Mouse (Mus musculus) kidney, postnatal 10 days (tissue): ENCODE results near the gene Ythdf2.
"Not testable (repeated sequence)": the region's sequence is repeated elsewhere in the genome, so short reads cannot be mapped to it uniquely, and the experiment has no call there.

ENCODE experiments used
- DNase-seq: peaks from one replicate; pipeline ENCODE4 v3.0.0; 2021; ENCODE audit warnings: mixed read lengths

Gene Ythdf2

DNA sequence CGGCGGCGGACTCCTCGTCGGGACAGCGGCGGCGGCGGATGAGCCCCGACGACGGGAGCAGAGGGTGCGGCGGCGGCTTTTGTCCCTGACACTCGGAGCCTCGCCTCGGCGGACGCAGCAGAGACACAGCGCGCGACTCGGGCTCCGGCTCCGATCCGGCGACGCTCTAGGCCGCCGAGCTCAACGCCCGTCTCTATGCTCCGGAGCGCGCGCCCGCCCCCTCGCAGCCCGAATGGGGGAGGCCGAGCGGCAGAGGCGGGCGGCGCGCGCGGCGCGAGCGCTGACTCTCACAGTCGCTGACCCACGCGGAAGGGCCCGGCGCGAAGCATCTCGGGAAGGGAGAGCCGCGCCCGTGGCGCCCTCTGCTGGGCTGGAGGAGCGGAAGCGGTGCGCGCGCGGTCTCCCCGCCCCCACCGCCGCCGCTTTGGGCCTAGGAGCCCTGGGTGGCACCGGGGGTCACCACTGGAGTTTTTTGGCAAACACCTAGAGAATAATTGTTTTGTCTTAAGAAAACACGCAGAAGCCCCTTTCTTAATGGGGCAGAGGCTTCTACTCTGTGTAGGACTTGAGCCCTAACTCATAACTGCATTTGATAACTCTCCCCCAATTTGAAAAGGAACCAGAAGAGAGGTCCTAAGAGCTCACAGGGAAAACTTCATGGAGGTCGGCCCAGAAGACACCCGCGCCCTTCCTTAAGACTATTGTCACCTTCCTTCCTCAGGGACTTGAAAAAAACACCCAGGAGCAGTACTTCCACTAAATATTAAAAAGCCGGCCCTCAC is at the start of gene Ythdf2:
Ythdf2 (minus strand) TSS at position 351 of the 782 bp plus-strand sequence.
- peak; percentile 99 for DNase-seq

- DNase-seq: peak; percentile 79
Measured at GRCm38 (mm10) chr4:132260404-132261379, 48.6 kb upstream of the Ythdf2 start.

DNA sequence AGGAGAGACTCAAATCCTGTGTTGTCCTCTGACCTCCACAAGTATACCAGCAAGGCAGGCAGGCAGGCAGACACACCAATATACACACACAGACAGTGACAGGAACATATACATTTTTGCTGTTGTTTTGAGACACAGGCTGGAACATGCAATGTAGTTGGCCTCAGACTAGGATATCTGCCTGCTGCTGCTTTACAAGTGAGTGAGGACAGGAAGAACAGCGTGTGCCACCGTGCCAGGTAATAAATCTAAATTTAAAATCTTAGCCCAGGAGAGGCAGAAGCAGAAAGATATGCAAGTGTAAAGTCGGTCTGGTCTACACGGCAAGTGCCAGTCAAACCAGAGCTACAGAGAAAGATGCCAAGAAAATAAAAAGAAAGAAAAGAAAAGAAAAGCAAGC is 47.1 kb upstream of the Ythdf2 start:
- no peak for DNase-seq

- no peak for DNase-seq
Measured at GRCm38 (mm10) chr4:132256384-132256783, 44.3 kb upstream of the Ythdf2 start.

GRCm38 (mm10) chr4:132254986-132255385 is 42.9 kb upstream of the Ythdf2 start:
- DNase-seq: no peak

- no peak for DNase-seq
Measured at GRCm38 (mm10) chr4:132253622-132254021, 41.5 kb upstream of the Ythdf2 start.

- no peak for DNase-seq
Measured at GRCm38 (mm10) chr4:132253128-132253527, 41.0 kb upstream of the Ythdf2 start.

DNA sequence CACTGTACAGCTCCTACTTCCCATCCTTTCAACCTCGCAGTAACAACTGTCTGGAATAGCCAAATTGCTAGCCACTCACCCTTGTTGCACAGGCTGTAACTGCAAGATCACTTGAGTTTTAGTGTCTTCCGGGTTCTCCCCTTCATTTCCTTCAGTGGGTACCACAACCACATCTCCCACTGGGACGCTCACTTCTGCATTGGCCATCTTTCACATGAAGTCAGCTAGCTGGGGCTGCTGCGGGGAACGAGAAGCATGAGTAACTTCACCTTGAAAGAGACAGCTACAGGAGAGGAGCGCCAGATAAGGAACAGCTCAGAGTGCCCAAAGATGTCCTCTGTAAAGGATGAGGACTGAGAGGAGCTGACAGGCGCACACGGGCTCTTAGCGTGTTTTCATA is 39.5 kb upstream of the Ythdf2 start:
- DNase-seq: no peak

GRCm38 (mm10) chr4:132247451-132247997 is 35.4 kb upstream of the Ythdf2 start:
- DNase-seq: no peak

- DNase-seq: no peak
Measured at GRCm38 (mm10) chr4:132245643-132246042, 33.5 kb upstream of the Ythdf2 start.

DNA sequence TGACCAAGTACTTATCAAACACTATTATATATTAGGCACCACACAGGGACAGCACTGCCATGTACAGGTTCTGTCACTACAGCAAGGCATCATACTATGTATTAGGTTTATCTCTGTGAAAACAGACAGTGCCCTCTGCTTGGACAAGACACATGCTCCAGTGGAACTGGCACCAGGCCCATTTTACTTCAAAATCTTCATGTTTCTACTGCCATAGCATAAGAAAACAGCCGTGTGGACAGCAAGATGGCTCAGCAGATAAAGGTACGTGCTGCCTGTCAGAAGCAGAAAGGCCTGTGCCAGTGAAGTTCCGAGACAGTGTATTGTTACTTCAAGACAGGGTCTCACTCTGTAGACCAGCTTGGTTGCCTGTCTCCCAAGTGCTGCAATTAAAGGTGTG is 29.1 kb upstream of the Ythdf2 start:
- DNase-seq: no peak

GRCm38 (mm10) chr4:132240367-132240766 is 28.3 kb upstream of the Ythdf2 start:
- no peak for DNase-seq

DNA sequence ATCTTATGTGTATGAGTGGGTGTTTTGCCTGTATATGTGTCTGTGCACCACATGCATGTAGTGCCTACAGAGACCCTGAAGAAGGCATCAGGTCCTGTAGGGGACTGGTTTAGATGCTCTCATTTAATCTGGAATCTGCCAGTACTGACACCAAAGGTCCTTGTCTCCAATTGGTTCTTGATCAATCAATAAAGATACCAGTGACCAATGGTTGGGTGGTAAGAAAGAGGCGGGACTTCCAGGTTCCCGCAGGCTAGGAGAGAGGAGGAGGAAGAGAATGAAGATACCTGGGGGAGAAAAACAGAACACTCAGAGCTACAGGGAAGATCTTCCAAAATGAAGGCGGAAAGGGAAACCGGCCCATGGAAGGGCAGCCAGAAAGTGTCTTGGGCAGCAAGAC is 26.3 kb upstream of the Ythdf2 start:
- no peak for DNase-seq

GRCm38 (mm10) chr4:132234710-132235109 is 22.6 kb upstream of the Ythdf2 start:
- DNase-seq: no peak

DNA sequence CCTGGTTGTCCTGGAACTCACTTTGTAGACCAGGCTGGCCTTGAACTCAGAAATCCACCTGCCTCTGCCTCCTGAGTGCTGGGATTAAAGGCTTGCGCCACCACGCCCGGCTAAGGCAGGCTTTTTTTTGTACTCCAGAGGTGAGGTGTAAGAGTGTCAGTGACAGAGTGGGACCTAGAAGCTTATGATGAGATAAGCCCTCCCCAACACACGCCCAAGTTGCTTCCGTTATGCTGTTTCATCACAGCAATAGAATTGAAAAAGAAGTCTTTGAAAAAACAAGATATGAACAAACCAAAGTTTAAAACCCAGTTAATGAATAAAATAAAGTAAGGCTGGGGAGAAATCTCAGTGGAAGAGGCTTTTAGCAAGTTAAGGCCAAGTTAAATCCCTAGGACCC is 18.3 kb upstream of the Ythdf2 start:
- no peak for DNase-seq

DNA sequence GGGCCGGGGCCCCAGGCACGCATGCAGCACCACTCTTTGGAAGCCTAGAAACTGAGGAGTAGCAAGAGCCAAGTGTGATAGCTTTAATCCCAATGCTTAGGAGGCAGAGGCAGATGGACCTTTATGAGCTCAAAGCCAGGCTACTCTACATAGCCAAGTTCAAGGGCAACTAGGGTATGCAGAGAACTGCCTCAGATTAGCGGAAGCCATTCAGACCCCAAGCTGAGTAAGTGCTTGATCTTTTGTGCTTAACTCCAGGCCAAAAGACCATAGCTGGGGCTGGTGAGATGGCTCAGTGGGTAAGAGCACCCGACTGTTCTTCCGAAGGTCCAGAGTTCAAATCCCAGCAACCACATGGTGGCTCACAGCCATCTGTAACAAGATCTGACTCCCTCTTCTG is 9.9 kb upstream of the Ythdf2 start:
- not testable (repeated sequence) for DNase-seq

DNA sequence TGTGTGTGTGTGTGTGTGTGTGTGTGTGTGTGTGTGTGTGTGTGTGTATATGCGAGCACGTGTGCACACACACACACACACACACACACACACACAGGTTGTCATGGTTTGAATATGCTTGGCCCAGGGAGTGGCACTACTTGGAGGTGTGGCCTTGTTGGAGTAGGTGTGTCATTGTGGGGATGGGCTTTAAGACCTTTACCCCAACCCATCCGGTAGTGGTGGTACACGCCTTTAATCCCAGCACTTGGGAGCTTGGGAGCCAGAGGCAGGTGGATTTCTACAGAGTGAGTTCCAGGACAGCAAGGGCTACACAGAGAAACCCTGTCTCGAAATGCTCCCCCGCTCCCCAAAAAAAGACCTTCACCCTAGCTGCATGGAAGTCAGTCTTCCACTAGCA is 6.3 kb upstream of the Ythdf2 start:
- not testable (repeated sequence) for DNase-seq

- no peak for DNase-seq
Measured at GRCm38 (mm10) chr4:132217781-132218180, 5.7 kb upstream of the Ythdf2 start.

GRCm38 (mm10) chr4:132216602-132217001 is 4.5 kb upstream of the Ythdf2 start:
- DNase-seq: no peak

DNA sequence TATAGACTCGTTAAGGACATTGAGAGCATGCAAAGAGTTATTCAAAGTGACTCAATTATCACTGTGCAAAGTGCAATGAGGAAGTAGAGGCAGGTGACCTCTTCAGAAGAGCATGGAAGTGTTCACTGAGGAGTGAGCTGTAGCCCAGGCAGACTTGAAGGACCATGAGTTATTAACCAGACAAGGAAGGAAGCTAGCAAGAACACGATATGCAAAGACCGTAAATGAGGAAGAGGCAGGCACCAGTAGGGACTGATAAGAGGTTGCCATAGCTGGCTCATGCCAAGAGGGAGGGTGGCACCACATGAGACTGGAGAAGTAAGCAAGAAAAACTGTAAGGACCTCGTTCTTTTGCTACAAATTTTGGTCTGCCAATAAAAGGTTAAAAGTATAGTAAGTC is 2.7 kb upstream of the Ythdf2 start:
- no peak for DNase-seq

DNA sequence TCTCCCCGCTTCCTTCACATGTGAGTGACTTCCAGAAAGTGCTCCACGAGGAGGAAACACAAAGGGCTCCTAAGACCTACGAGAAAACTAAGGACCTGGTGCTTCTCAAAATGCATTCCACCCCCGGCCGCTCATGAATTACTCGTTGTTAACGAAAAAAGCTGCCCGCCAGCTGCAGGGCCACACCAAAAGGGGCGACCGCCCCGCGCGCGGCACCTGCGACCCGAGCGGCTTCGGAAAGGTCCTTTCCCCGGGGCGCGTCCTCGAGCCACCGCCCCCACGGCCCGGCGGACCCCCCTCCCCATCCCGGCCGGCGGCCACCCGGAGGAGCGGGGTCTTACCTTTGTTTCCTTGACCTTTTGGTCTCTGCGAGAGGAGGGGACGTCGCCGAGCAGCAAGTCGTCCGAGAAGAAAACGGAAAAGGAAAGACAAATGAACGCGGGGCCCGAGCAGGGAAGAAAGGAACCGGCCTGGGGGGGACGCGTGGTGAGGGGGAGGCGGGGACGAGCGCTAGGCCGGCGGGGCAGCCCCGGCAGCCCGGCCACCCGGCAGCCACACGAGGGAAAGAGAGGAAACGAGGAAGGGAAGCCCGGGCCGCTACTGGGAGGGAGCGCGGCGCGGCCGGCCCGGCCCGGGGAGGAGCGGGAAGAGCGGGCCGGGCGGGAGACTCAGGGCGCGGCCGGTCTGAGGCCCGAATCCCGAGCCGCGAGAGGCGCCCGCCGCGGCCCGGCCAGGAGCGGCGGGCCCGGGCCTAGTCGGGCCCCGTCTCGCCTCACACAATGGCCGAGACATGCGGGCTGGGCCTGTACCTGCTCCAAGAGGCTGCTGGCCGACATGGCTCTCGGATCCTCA is 786 bp downstream of the Ythdf2 start:
- DNase-seq: peak; percentile 53

- DNase-seq: no peak
Measured at GRCm38 (mm10) chr4:132210325-132210724, 1.8 kb downstream of the Ythdf2 start.

GRCm38 (mm10) chr4:132209299-132209698 is 2.8 kb downstream of the Ythdf2 start:
- DNase-seq: no peak
